Mouse (Mus musculus) MN1 (cell line): Measurements from ENCODE around the gene Fam8a1.

ENCODE experiments used
- DNase-seq: peaks from one replicate; pipeline ENCODE4 v3.0.0-alpha.2; 2016; ENCODE audit warnings: low spot score

Fam8a1 gene

DNA sequence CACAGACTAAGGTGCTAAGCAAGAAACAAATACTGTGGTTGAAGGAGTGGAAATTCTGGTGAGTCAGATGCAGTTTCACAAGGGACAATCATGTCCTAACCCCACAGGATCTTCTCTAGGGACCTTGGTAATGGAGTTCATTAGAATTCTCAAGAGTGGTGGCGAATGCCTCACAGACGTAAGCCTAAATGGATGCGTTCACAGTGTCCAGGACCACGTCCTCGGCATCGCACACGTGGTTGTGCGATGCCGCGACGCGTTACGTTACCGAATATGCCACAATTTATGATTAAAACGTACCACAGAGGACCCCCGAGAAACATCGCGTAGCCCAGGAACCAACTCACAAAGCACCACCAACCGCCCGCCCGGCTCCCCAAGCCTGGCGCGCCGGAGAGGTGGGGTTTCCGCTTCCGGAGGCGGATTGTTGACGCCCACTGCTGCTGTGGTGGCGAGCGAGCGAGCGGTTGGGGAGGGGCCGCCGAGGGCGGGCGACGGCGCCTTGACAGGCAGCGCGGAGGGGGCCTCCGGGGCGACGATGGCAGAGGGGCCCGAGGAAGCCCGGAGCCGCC lies at the start of gene Fam8a1:
TSS of gene Fam8a1 (plus strand) at position 475 of the 572 bp plus-strand sequence.
- DNase-seq, result peak; percentile 93

GRCm38 (mm10) chr13:46619633-46620032 lies 49.7 kb upstream of the Fam8a1 start:
- peak; percentile 24 for DNase-seq

DNA sequence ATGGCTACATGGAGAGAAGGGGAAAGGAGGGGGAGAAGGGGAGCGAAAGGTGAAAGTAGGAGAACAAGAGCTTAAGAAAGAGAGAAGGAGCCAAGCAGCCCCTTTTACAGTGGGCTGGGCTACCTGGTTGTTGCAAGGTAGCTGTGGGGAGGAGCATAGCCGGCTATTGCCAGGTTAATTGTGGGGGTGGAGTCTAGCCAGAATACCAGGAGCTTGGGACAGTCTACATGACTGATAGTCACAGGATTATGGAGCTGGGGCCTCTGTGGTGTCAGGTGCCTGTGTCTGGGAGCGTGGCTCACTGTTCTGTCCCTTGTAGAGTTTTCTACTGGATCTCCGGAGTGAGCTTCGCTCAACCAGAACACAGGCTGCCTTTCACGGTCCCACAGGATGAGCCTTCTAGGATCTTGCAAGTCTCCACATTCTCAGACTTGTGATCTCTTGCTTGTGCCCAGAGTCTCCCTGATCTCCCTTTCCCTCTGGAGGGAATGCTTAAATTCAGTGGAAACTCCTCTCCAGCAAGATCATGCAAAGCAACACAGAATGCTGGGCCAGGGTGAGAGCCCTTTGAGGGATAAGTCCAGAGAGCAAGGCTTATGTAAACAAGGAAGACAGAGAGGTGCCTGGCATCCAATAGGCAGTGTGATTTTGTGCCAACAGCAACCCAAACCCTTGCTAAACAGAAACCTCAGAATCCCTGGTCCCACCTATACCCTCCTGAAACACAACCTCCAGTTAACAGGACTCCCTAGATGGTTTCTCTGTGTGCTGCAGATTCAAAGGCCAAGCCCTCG lies 48.2 kb upstream of the Fam8a1 start:
- no peak for DNase-seq

DNA sequence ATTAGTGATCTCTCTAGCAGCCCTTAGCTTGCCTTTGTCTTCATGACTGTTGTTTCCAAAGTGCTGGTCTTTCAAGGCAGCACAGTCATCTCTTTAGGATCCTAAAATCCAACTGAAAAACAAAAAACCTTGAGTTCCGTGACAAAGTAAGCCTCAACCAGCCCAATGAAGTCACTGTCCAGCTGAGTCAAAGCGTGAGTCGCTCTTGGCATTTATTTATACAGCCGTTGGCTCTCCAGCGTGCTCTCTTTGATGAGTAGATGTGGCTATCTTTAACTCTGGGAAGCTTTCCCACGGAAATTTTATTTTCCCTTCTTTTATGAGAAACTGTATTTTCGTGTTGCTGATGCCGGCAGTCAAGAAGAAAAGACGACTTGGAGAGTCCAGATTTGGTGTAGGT lies 42.7 kb upstream of the Fam8a1 start:
- DNase-seq, result no peak

DNA sequence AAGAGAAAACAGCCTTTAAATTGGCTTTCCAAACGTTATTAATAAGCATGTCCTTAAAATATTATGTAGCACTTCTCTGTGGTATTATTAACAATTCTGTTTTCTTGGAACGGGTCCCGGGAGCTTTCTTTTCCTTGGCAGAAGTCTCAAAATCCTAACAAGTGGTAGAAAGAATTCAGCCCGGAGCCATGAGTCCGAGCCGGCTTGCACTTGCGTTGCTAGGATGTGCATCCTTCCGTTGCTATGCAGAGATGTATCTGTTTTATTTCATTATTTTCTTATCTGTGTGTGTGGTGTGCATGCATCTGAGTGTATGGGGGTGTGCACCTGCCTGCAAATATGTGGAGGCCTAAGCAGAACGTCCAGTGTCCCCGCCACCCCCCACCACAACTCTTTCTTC lies 41.5 kb upstream of the Fam8a1 start:
- DNase-seq, result peak; percentile 22

GRCm38 (mm10) chr13:46629391-46629790 lies 39.9 kb upstream of the Fam8a1 start:
- no peak for DNase-seq

GRCm38 (mm10) chr13:46632796-46633195 lies 36.5 kb upstream of the Fam8a1 start:
- DNase-seq, result no peak

DNA sequence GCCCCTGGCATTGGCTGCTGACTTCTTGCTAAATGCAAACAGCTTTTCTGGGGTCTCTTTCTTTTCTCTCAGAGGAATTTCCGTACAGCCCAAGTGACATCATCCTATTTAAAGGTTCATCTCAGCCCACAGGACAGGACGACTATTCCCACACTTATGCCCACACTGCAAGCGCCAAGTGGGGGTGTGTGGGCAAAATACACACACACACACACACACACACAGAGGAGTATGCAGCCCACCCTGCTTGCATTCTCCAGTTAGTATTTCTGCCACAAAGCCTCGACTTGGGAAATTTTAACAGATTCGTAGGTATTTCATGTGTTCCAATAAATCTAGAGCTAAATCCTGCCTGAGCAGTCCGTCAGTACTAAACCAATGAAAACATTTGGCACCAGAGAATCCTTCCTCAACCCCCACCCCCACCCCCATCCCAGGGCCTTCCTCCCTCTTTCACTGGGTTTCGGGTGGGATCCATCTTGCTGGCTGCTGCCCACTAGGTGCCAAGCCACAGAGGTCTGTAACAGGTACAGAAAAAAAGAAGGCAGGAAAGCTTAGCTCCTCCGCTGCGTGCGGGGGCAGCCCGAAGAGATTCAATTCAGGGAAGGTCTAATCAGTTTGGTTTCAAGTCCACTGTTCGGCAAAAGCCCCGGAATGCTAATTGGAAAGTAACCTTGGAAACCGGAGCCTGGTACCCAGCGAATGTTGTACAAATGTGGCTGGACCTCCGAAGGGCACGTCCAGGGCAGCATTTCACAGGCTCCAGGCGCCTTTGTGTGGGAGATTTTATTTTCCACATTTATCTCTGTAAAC lies 35.8 kb upstream of the Fam8a1 start:
- peak; percentile 16 for DNase-seq

GRCm38 (mm10) chr13:46634133-46634488 lies 35.2 kb upstream of the Fam8a1 start:
- peak; percentile 8 for DNase-seq

DNA sequence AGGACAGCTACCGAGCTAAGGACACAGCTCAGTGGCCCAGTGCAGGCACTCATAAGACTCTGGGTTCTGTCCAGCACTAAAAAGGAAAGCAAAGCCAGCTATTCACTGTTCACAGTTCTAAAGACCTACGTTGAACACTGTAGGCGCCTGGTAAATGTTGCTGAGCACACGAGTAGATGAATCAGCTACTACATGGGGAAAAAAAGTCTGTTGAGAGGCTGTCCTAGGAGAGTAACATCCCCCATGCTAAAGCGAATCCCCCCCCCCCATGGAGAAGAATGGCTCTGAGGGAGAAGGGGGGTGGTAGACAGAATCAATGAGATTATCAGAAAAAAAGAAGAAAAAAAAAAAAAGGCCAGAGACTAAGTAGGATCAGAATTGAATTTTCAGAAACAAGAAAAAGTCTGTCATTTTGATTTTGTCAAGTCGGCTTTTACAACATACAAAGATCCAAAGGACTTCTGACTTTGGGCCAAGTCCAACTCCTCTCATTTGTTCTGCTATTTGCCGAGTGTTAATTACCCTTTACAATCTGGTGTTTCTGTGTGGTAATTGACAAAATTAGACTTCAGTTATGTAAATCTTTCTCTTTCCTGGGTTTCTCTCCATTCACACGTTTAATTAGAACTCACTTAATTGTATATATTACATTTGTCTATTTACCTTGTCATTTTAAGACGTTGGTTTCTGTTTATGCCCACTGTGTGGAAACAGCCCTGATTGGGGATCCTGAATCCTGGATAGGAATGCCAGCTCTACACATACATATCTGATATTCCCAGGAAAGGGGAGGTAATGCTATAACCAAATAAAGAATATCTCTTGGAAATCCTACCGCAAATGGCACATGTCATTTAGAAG lies 28.5 kb upstream of the Fam8a1 start:
- DNase-seq, result no peak

GRCm38 (mm10) chr13:46642318-46642717 lies 27.0 kb upstream of the Fam8a1 start:
- no peak for DNase-seq

- no peak for DNase-seq
Measured at GRCm38 (mm10) chr13:46644175-46644574, 25.1 kb upstream of the Fam8a1 start.

GRCm38 (mm10) chr13:46645476-46645875 lies 23.8 kb upstream of the Fam8a1 start:
- no peak for DNase-seq

DNA sequence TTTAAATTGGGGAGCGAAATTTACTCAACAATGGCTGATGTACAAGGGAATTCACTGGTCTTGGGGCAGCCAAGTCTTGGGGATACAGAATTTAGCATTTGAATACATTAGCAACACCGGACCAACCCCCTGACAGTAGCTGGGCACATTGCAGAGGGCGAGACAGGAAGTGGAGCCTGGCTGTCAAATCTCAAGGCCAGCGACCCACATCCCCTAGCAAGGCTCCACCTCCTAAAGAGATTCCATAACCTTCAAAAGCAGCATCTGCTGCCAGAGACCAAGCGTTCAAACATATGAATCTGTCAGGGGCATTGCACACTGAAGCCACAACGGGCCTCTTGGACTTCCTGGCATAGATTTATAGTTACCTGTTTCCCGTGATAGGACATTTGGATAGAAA lies 17.5 kb upstream of the Fam8a1 start:
- DNase-seq, result no peak

GRCm38 (mm10) chr13:46652671-46653070 lies 16.7 kb upstream of the Fam8a1 start:
- no peak for DNase-seq

- DNase-seq, result no peak
Measured at GRCm38 (mm10) chr13:46653671-46654070, 15.7 kb upstream of the Fam8a1 start.

DNA sequence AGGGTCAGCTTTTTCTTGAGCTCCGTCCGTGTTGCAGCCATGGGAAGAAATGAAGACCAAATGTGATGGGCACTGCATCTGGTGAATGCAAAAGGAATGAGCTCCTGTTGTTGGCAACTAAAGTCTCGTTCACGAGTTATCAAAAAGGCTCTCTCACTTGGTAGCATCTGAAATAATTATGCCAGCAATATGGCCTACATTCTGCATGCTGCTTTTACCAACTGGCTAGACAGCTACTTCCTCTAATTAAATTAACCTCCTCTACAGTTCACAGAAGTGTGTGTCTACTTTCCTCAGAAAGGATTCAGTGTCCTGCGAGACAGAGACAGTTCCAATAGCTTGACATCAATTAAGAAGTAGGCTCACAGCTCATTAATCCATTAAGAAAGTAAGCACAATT lies 14.8 kb upstream of the Fam8a1 start:
- no peak for DNase-seq

- DNase-seq, result no peak
Measured at GRCm38 (mm10) chr13:46659211-46659610, 10.1 kb upstream of the Fam8a1 start.

DNA sequence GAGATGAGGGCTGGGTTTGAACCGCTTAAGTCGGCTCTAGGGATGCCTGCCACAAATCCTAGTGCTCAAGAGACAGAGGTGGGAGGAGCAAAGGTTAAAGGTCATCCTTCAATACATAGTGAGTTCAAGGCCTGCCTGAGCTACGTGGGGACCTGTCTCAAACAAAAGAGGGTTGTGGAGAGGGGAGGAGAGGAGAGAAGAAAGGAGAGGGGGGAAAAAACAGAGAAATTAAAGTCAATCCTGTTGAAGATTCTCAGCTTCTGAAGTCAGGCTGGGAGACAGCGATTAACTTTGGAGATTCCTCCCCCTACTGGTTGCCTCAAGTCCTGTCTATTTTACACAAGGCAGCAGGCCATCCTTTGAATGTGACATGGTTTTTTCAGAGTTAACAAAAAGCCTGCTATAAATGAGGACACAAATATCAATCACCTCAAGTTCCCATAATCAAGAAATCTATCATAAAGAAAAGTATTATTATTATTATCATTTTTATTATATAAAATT lies 5.8 kb upstream of the Fam8a1 start:
- DNase-seq, result peak; percentile 46

GRCm38 (mm10) chr13:46669620-46670271 lies 424 bp downstream of the Fam8a1 start:
- DNase-seq, result peak; percentile 14

DNA sequence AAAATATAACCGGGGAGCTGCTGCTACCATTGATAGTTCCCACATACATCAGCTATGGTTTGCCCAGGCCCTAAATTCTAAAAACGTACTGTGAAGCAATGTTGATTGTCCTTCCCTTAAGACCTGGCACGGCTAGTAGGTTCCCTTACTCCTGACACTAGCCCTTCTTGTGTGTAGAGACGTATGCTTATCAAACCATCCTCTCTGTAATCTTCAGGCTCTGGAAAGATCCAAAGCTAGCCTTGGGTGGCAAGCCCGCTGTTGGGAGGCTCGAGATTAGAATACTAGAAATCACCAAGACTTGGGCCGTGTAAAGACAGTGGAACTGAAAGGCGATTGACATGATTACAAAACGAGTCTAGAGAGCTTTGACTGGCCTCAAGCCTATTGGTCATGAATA lies 1.2 kb downstream of the Fam8a1 start:
- DNase-seq, result peak; percentile 9
